Mouse (Mus musculus) ovary, adult 18-20 months (tissue): ENCODE measurements around the gene Adgrg3.
"Not testable (repeated sequence)": the region's sequence is repeated elsewhere in the genome, so short reads cannot be mapped to it uniquely, and the experiment has no call there.

ENCODE experiments used
- DNase-seq: peaks from one replicate; pipeline ENCODE4 v3.0.0; 2022; ENCODE audit warnings: low spot score, mixed read lengths

Gene Adgrg3

DNA sequence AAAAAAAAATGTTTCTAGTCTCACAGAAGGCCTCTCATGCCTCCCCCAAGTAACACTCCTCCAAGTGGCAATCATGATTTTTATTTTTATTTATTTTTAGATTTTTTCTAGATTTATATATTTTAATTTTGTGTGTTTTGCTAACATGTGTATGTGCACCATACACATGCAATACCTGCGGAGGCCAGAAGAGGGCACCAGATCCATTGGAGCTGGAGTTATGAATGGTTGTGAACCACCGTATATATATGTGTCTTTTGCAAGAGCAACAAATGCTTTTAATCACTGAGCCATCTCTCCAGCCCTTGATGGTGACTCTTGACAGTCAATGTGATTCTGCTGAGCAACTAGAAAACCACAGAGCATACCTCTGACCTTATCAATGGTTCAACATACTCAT lies 7.9 kb downstream of the Adgrg3 start:
- no peak for DNase-seq

DNA sequence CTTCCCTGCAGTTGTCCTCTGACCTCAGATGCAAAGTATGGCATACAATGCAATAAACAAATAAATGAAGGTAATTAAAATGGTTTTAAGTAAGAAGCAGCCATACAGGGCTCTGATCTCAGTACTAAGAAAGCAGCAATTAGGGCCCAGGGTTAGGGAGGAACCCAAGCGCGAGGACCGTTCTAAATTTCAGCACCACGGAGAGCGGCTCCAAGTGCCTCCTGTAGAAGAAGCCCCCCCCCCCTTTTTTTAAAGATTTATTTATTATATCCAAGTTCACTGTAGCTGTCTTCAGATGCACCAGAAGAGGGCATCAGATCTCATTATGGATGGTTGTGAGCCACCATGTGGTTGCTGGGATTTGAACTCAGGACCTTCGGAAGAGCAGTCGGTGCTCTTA lies 10.9 kb downstream of the Adgrg3 start:
- not testable (repeated sequence) for DNase-seq

DNA sequence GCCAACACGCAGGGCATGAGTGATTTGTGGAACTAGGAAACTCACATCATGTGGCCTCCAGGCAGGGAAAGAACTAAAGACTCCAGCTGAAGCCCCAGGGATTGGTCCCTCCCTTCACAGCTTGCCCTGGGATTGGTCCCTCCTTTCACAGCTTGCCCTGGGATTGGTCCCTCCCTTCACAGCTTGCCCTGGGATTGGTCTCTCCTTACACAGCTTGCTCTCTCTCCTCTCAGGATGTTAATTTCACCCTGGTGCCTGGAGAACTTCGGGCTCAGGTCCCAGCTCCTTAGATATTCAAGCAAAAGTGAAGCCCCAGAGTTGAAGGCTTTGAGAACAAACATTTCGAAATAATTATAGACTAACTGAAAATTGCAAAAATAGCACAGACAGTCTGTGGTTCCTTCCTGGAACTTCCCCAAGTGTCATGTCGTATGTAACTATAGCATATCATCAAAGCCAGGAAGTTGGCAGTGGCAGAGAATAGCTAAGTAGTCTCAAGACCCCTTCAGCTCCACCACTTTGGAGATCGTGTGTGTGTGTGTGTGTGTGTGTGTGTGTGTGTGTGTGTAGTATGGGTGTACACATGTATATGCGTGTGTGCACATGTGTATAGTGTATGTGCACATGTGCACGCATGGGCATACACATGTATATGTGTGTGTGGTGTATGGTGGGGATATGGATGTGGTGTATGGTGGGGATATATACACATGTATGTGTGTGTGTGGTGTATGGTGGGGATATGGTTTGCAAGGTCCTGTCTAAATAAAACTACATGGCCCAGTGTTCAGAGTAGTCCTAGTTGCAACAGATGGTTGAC lies 19.8 kb downstream of the Adgrg3 start:
- no peak for DNase-seq

DNA sequence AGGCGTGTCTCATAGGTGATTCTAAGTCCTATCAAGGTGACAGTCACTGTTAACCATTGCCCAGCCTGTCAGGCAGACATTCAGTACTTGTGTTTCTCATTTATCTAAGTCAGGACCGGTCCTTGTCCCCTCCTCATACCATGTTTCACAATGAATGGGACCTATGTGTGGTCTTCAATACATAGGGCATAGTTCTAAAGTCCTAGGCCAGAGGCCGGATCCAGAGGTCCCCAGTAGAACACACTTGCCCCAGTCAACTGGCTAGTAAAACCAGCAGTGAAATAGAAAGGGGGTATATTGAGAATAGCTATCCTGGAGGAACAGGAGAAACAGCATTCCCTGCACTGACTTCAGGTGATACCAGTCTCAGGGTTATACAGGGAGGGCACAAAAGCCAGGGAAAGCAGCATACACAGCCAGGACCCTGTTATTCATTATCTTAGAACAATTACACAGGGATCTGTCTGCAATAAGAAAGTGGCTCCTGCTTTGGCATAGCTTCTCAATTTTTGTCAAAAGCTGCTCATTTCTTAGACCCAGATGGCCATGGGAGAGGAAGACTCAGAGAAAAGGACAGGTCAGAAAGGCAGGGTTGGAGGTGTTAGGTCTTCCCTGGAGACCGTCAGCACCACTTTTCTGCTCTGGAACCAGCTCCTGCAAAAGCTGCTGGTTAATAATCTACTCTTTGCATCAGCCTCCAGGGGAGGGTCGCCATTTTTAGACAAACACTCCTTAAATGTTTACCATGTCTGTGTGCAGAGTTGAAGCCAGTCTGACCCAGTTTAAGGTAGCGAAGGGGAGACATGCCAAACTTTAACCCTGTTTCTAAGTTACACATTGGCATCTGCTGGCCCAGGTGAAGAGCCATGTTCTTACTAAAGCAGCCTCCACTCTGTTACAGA lies 24.6 kb downstream of the Adgrg3 start:
- no peak for DNase-seq

DNA sequence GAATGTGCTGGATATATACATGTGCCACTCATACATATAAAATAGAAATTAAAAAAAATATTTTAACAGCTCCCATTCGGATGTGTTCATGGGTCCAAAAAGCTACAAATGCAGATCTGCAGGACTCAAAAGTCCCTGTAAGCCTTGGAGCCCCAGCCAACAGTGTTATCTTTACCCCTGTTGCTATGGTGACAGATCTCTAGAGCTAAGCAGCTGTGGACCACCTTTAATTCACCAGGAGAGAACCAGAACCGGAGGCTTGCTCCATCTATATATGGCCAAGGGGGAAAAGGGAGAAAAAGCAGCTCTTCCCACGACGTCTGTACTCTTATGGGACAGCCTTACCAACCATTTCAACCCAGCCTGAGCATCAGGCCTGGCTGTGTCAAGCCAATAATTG lies 27.3 kb downstream of the Adgrg3 start:
- DNase-seq, result no peak

DNA sequence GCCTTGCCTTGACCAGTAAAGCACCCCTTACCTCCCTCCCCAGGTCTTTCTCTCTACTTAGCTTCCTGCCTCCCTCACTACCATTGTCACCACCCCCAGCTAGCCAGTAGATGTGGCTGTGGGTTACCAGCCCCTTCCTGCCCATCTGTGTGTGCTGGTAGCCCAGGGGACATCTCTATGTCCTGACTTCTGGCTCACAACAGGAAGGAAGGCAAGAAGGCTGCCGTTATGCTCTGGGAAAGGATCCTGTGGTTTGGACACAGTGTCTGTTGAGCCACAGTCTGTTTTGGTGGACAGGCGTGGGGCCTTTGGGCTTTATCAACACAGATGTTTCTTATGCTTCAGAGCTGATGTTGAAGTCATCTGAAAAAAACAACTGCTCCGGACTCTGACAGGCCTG lies 29.5 kb downstream of the Adgrg3 start:
- no peak for DNase-seq

DNA sequence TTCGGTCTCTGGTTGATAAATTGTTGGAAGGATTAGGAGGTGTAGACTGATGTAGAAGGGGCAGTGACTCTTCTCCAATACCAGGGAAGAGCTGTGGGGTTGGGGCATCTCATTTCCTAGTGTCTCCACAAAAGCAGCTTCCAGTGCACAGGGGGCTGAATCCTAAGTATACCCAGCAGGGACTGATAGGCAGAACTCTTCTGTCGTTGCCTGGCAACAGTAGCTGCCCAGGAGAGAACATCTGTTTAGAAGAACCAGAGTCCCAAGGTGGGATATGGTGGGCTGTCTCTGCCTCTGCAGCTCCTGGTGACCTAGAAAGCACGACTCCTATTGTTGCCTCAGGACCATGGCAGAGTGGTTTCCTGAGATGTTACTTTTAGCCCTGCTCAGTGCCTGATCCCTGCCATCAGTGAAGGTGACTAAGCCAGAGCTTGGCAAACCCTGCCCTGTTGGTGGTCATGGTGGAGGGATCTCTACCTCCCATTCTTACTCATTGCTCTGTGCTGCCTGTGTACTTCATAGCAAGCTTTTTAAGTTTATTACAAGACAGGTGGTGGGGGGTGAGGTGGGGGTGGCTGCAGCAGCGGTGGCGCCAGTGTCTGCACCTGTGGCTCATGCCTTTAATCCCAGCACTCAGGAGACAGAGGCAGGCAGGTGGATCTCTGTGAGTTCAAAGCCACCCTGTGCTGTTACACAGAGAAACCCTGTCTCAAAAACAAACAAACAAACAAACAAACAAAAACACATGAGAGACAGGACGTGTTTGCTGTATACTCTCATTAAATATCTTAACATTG lies 30.6 kb downstream of the Adgrg3 start:
- no peak for DNase-seq

DNA sequence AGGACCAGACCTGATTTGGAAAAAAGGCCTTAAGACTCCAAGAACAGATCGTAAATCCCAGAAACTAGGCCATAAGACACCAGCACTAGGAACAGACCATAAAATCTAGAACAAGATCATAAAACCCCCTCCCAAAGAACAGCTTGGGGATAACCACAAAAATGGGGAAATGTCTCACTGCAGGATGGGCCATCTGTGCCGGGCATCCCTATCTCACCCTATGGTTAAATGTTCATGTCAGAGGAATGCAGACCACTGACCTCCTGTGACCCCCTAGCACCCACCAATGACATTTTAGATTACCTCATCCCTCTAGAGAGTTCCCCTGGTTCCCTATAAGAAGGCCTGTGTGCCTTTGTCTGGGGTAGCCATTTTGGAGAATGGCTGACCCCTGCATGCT lies 32.1 kb downstream of the Adgrg3 start:
- DNase-seq, result no peak

DNA sequence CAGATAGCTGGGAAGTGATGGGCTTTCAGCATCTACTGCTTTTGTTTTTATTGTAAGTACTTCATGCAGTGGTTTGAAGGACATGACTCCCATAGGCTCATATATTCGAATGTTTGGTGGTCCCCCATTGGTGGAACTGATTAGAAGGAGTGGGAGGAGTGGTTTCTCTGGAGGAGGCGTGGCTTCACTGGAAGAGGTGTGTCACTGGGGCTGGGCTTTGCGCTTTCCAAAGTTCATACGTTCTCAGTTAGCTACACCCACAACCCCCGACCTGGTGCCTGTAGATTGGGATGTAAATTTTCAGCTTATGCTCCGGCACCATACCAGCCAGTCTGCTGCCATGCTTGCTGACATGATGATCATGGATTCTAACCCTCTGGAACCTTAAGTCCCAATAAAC lies 36.9 kb downstream of the Adgrg3 start:
- no peak for DNase-seq

DNA sequence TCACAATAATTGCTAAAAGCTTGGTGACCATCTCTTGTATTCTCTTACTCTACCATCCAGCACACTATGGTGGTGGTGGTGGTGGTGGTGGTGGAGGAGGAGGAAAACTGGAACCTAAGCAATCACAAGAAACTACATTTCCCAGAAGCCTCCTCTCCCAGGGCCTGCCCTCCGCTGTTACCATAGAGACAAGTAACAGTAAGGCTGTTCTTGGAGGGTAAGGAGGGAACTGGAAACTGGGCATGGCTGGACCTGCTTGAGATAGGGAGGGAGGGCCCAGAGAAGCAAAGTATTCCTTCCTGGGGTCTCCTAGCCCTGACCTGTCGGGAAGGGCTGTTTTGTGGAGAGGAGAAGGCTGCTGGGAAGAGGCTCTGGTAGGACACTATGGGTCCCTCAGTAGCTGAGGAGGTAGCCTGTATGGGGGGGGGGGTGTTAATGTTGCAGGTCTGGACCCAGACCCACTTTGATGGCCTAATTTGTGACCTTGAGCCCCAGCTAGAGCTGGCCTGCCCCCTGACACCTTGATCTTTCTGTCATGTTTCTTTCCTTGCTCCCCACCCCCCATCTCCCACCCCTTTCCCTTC lies 37.5 kb downstream of the Adgrg3 start, which contains the start of gene Drc7:
Gene Drc7, plus strand, starts transcription at position 177 of the 584 bp plus-strand sequence.
- no peak for DNase-seq

DNA sequence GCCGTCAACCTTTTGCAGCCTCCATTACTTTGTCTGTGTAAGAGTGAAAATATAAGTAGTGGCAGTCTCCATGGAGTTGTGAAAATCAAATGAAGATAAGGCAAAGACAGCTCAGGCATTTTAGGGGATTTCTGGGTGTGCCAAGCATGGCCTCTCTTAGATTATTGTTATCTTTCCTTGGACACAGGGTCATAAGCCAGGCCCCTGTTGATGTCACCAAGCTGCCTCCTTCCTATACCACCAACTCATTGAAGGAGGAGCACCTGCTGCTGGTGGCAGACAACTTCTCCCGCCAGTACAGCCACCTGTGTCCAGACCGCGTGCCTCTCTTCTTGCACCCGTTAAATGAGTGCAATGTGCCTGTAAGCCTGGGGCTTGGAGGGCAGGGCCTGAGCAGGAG lies 38.9 kb downstream of the Adgrg3 start:
- DNase-seq, result no peak

DNA sequence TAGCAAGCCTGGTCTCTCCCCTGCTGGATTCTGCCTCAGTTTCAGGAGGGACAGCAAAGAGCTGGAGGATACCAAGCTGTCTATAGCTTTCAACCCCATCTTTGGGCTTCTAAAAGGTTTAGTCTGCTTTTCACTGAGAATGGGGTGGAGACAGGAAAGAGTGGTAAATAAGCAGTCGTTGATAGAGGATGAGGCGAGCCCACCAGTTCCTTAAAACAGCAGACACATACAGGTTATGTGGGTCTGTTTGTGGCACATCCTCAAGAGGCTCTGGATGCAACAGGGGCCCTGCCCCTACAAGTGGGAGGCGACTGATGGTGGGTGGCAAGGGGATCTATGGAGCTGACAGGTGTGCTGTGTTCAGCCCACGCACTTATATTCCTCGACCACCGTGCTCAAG lies 41.2 kb downstream of the Adgrg3 start:
- no peak for DNase-seq

DNA sequence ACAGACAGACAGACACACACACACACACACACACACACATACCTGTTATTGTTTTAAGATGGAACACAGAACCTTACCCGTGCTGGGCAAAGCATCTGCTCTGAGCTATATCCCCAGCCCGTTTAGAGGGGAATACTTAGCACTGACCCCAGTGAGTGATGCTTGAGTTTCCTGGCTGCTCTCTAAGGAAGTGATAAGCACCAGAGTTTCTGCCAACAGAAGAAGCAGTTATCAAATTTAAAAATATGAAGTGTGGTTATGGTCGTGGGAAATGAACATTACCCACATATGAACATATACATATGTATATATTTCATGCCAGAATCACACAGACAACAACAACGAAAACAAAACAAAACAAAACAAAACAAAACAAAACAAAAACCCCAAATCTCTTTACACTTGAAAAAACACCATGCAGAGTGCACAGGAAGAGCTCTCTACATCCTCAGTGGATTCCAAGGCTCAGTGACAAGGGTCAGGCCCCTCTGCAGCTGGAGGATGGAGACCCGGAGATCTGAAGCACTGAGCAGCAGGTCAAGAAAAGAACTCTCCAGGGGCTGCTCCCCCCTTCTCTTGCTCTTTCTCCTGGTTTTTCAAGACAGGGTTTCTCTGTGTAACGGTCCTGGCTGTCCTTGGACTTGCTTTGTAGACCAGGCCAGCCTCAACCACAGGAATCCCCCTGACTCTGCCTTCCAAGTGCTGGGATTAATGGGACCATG lies 42.5 kb downstream of the Adgrg3 start:
- no peak for DNase-seq

DNA sequence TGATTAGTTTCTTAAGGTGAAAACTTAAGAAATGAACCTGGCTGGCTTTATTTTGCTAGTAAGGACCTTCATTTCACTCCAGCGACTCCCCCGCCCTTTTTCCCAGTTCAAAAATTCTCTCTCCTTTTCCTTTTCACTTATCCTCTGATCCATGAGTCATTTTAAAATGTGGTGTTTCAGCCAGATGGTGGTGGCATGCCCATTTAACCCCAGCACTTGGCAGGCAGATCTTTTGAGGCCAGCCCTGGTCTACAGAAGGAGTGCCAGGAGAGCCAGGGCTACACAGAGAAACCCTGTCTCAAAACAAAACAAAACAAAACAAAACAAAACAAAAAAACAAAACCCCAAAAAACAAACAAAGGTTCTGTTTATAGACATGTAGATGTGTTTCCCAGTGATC lies 47.0 kb downstream of the Adgrg3 start:
- no peak for DNase-seq

DNA sequence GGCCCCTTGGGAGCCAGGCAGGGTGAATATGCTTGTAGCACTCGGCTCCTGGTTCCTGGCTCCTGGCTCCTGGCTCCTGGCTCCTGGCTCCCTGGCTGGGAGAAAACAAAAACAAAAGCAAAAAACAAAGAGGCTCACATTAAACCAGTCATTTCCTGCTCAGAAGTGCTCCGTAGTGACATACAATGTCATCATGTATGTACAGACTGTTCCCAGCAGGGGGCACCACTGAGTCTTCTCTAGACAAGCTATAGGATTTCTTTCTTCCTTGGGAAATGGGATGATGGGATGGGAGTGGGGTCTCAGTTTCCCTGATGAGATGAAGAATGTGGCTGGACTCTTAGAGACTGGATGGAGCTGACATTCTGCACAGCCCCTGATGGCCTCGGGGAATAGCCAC lies 50.1 kb downstream of the Adgrg3 start:
- DNase-seq, result no peak

DNA sequence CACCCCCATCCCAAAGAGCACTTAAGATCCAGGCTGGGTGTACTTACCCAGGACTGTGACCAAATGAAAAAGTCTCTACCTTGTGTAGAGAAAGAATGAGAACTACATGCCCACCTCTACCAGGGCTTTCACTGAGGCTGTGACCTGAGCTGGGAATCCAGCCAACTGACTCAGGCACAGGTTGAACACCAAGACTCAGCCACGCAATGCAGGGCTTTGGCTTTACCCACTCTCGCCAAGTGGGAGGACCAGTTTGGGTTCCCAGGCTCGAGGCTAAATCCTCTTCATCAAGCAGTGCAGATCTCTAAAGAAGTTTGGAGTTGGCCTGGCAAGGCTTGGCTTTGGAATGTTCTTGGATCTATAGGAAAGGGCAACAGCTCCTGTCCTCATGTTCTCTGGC lies 58.0 kb downstream of the Adgrg3 start:
- no peak for DNase-seq

DNA sequence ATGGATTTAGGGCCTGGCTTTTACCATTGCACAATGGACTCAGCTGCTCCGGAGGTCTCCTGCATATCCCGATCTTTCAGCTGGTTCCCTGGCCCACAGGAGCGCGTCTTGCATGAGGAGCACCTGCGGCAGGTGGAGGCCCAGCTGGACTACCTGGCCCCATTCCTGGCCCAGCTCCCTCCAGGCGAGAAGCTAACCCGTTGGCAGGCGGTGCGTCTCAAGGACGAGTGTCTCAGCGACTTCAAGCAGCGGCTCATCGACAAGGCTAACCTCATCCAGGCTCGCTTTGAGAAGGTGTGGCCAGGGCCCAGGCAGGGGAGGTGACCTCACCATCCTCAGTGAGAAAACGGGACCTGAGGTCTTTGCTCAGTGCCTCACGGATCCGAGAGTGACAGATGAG lies 58.7 kb downstream of the Adgrg3 start:
- no peak for DNase-seq

DNA sequence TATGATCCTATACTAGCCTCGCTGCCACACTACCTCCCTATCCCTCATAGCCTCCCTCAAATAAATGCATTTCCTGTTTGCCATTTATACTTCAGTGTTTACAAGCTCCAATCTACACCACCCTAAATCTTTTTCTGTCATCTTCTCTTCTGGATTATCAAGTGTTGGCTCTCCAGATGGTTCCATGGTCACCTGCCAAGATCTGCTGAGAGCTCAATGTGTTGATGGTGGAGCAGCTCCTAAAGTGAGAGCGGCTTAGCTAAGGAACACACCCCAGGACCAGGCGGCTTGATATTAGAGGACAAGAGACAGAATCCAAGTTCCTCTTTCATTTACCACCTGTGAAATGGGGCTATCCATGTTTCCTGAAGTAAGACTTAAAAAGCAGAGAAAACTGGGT lies 60.6 kb downstream of the Adgrg3 start:
- no peak for DNase-seq

DNA sequence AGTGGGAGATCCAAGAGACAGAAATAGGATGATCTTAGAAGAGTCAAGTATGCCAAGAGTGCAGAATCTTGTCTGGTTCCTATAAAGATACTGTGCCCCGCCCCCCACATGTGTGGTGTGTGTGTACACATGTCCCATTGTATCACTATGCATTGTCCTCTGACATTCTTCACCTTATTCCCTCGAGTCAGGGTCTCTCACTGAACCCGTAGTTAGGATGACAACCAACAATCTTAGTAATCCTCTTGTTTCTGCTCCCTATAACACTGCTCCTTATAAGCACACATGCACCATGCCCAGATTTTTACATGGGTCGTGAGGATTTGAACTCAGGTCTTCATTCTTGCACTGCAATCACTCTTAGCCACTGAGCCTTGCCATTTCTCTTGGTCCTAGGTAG lies 61.8 kb downstream of the Adgrg3 start:
- DNase-seq, result no peak

DNA sequence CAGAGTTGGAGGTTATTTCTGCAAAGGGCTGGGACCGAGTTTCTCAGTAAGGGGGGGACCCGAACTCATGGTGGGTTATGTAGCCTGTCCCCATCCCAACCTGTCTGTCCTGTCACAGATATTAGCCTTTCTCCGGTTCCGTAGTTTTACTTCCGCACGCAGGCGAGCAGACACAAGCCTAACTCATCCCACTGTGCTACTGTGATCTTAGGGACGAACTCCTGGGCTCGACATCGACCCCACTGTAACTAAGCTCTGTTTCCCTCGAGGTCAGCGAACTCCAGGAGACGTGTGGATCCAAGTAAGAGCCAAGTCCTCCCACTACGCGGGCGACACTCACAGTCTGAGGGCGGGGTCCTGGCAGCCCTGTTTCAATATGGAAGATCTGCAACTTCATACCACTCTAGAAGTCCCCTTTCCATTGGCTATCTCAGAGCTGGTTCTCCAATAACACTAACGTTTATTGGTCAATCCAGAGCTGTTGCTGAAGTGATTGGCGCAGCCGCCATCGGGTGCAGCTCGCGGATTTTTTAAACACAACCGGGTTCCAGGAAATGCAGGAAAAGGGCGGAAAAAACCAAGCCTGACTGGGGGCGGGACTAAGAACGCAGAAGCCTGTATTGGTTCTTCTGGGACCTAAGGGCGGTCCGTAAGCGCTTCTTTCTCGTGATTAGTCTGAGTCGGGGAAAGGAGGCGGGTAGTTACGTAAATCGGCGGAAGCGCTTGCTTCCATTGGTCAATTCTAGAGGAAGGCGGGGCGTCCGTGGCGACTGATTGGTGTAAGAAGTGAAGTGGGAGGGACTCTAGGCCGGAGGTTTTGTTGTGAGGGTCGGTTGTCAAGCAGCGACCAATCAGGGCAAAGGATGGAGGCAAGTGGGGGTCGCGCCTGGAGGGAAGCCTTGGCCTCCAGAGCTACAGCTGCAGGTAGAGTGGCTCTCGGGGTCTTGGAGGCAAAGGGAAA lies 63.2 kb downstream of the Adgrg3 start, which contains the start of gene Katnb1:
Gene Katnb1, plus strand, starts transcription at position 806 of the 961 bp plus-strand sequence.
- DNase-seq, result peak; percentile 99
